Mouse (Mus musculus) heart, embryonic 10.5 days (tissue): ENCODE data around the gene Sh3gl3. TPM values are rescaled to one million over a fixed set of nuclear protein-coding genes. Genes with fewer than 3 reads are reported as not detected.

Experiments
- DNase-seq: peaks from one replicate; pipeline ENCODE4 v3.0.0-alpha.2; 2017; ENCODE audit warnings: low spot score
- H3K27ac ChIP-seq: fragments of 300-500 bp; sonication (generic); 2 replicates; pipeline ENCODE4 v1.5.1; 2016; ENCODE audit warnings: mild to moderate bottlenecking
- H3K27me3 ChIP-seq: fragments of 300-500 bp; sonication (generic); 2 replicates; pipeline ENCODE4 v1.6.1; 2016; ENCODE audit warnings: mild to moderate bottlenecking; ENCODE audit not compliant: poor library complexity, insufficient read depth, severe bottlenecking
- H3K36me3 ChIP-seq: fragments of 300-500 bp; sonication (generic); 2 replicates; pipeline ENCODE4 v1.6.1; 2016; ENCODE audit warnings: mild to moderate bottlenecking, moderate library complexity
- H3K4me1 ChIP-seq: fragments of 300-500 bp; sonication (generic); 2 replicates; pipeline ENCODE4 v1.6.1; 2016; ENCODE audit warnings: mild to moderate bottlenecking
- H3K4me3 ChIP-seq: fragments of 300-500 bp; sonication (generic); 2 replicates; pipeline ENCODE4 v1.5.1; 2016; ENCODE audit warnings: mild to moderate bottlenecking, moderate library complexity
- H3K9me3 ChIP-seq: fragments of 300-500 bp; sonication (generic); 2 replicates; pipeline ENCODE4 v1.6.1; 2016; ENCODE audit warnings: mild to moderate bottlenecking, moderate library complexity
- WGBS: fragments of 180-500 bp; shearing (Covaris S2); methylation state at CpG from one replicate; pipeline ENCODE4 v1.1.7; 2016; 5-methylcytosine and 5-hydroxymethylcytosine counted together
- polyA plus RNA-seq: library from polyadenylated mRNA; unstranded; fragments of >200 nt; fragmentation: Nextera tagmentation; extraction: Ambion mirVana; gene quantifications from 2 replicates; pipeline ENCODE4 v1.2.1, GENCODE M21; 2016

The Sh3gl3 gene
- polyA plus RNA-seq = 4.0 and 8.5 TPM in 2 replicates

GRCm38 (mm10) chr7:82173540-82173939, at the start of gene Sh3gl3:
Sh3gl3 (plus strand) TSS chr7:82173840.
- Histone ChIP-seq H3K36me3 (no peaks in the 10 kb centered on the region), H3K4me3 (peak within 1 kb of the TSS; percentile 68), H3K9me3 (no peaks in the 10 kb centered on the region), H3K27ac (peak within 1 kb of the TSS; percentile 77; the same call in 1 of the 2 replicates), H3K4me1 (peaks cover 9% of the 10 kb centered on the region), H3K27me3 (peaks cover 31% of the 10 kb centered on the region)
- 72% methylated on average over 3 of the region's 3 CpGs for WGBS
- no peak for DNase-seq

- Histone ChIP-seq H3K4me1 (no peaks in the 10 kb centered on the region), H3K27ac (no peak overlapping the region), H3K27me3 (no peaks in the 10 kb centered on the region), H3K4me3 (no peak overlapping the region), H3K36me3 (no peaks in the 10 kb centered on the region), H3K9me3 (no peaks in the 10 kb centered on the region)
- WGBS = 40% methylated on average over 1 of the region's 1 CpGs
- no peak for DNase-seq
Measured at GRCm38 (mm10) chr7:82138196-82138595, 35.4 kb upstream of the Sh3gl3 start.

GRCm38 (mm10) chr7:82147151-82147550, 26.5 kb upstream of the Sh3gl3 start:
- Histone ChIP-seq H3K9me3 (no peaks in the 10 kb centered on the region), H3K27ac (no peak overlapping the region), H3K36me3 (no peaks in the 10 kb centered on the region), H3K4me3 (no peak overlapping the region), H3K4me1 (no peaks in the 10 kb centered on the region), H3K27me3 (no peaks in the 10 kb centered on the region)
- WGBS = 89% methylated on average over 5 of the region's 5 CpGs
- peak; percentile 74 for DNase-seq

GRCm38 (mm10) chr7:82164681-82165080, 9.0 kb upstream of the Sh3gl3 start:
- Histone ChIP-seq H3K27me3 (no peaks in the 10 kb centered on the region), H3K4me1 (no peaks in the 10 kb centered on the region), H3K9me3 (peaks cover 2% of the 10 kb centered on the region; the same call in 1 of the 2 replicates), H3K27ac (no peak overlapping the region), H3K4me3 (no peak overlapping the region), H3K36me3 (no peaks in the 10 kb centered on the region)
- peak; percentile 66 for DNase-seq
- WGBS = 89% methylated on average over 14 of the region's 14 CpGs

- WGBS = 1% methylated on average over 72 of the region's 72 CpGs
- Histone ChIP-seq H3K36me3 (no peaks in the 10 kb centered on the region), H3K4me3 (peak overlapping the region; percentile 68), H3K27me3 (peaks cover 31% of the 10 kb centered on the region), H3K4me1 (peaks cover 9% of the 10 kb centered on the region), H3K9me3 (no peaks in the 10 kb centered on the region), H3K27ac (peak overlapping the region; percentile 77; the same call in 1 of the 2 replicates)
- DNase-seq = peak; percentile 90
Measured at GRCm38 (mm10) chr7:82174571-82175326, 1.1 kb downstream of the Sh3gl3 start.

GRCm38 (mm10) chr7:82175327-82175721, 1.7 kb downstream of the Sh3gl3 start:
- Histone ChIP-seq H3K9me3 (no peaks in the 10 kb centered on the region), H3K4me3 (peak overlapping the region; percentile 68), H3K27ac (no peak overlapping the region), H3K4me1 (peaks cover 9% of the 10 kb centered on the region), H3K27me3 (peaks cover 31% of the 10 kb centered on the region), H3K36me3 (no peaks in the 10 kb centered on the region)
- no peak for DNase-seq
- 1% methylated on average over 16 of the region's 16 CpGs for WGBS

- Histone ChIP-seq H3K9me3 (no peaks in the 10 kb centered on the region), H3K27me3 (peaks cover 31% of the 10 kb centered on the region), H3K4me1 (peaks cover 9% of the 10 kb centered on the region), H3K4me3 (no peak overlapping the region), H3K27ac (no peak overlapping the region), H3K36me3 (no peaks in the 10 kb centered on the region)
- DNase-seq = no peak
- WGBS = 47% methylated on average over 3 of the region's 3 CpGs
Measured at GRCm38 (mm10) chr7:82176192-82176591, 2.6 kb downstream of the Sh3gl3 start.

GRCm38 (mm10) chr7:82177336-82177735, 3.7 kb downstream of the Sh3gl3 start:
- Histone ChIP-seq H3K36me3 (no peaks in the 10 kb centered on the region), H3K4me1 (peaks cover 9% of the 10 kb centered on the region), H3K4me3 (no peak overlapping the region), H3K27ac (no peak overlapping the region), H3K9me3 (no peaks in the 10 kb centered on the region), H3K27me3 (peaks cover 31% of the 10 kb centered on the region)
- WGBS = 75% methylated on average over 5 of the region's 5 CpGs
- no peak for DNase-seq

GRCm38 (mm10) chr7:82180919-82181318, 7.3 kb downstream of the Sh3gl3 start:
- WGBS = 81% methylated on average over 5 of the region's 5 CpGs
- Histone ChIP-seq H3K9me3 (no peaks in the 10 kb centered on the region), H3K4me1 (0 out of 2 replicates have a peak, but pooled peaks cover 2% of the 10 kb centered on the region), H3K4me3 (no peak overlapping the region), H3K36me3 (no peaks in the 10 kb centered on the region), H3K27me3 (peaks cover 12% of the 10 kb centered on the region; the same call in 1 of the 2 replicates), H3K27ac (no peak overlapping the region)
- no peak for DNase-seq

- 26% methylated on average over 2 of the region's 2 CpGs for WGBS
- Histone ChIP-seq H3K27ac (no peak overlapping the region), H3K9me3 (no peaks in the 10 kb centered on the region)
Measured at GRCm38 (mm10) chr7:82182781-82183180, 9.1 kb downstream of the Sh3gl3 start.

GRCm38 (mm10) chr7:82191604-82192003, 18.0 kb downstream of the Sh3gl3 start:
- DNase-seq = no peak
- Histone ChIP-seq H3K4me1 (0 out of 2 replicates have a peak, but pooled peaks cover 3% of the 10 kb centered on the region), H3K36me3 (no peaks in the 10 kb centered on the region), H3K27me3 (no peaks in the 10 kb centered on the region), H3K4me3 (no peak overlapping the region), H3K27ac (no peak overlapping the region), H3K9me3 (no peaks in the 10 kb centered on the region)
- 86% methylated on average over 11 of the region's 11 CpGs for WGBS

More at GRCm38 (mm10) chr7:82182781-82183180, 9.1 kb downstream of the Sh3gl3 start:
- 0 out of 2 replicates have a peak, but pooled peaks cover 2% of the 10 kb centered on the region for H3K4me1 ChIP-seq
- no peaks in the 10 kb centered on the region for H3K36me3 ChIP-seq
- DNase-seq = no peak
- H3K27me3 ChIP-seq = no peaks in the 10 kb centered on the region
- H3K4me3 ChIP-seq = no peak overlapping the region

- Histone ChIP-seq H3K36me3 (no peaks in the 10 kb centered on the region), H3K4me1 (0 out of 2 replicates have a peak, but pooled peaks cover 3% of the 10 kb centered on the region), H3K27ac (no peak overlapping the region), H3K27me3 (no peaks in the 10 kb centered on the region), H3K4me3 (no peak overlapping the region), H3K9me3 (no peaks in the 10 kb centered on the region)
- DNase-seq = no peak
- WGBS = 76% methylated on average over 4 of the region's 4 CpGs
Measured at GRCm38 (mm10) chr7:82192512-82192911, 18.9 kb downstream of the Sh3gl3 start.

GRCm38 (mm10) chr7:82203111-82203510, 29.5 kb downstream of the Sh3gl3 start:
- H3K36me3 ChIP-seq = no peaks in the 10 kb centered on the region
- no peak overlapping the region for H3K4me3 ChIP-seq
- WGBS = 81% methylated on average over 7 of the region's 7 CpGs
- no peak overlapping the region for H3K27ac ChIP-seq
- no peak for DNase-seq
- H3K9me3 ChIP-seq = no peaks in the 10 kb centered on the region
- H3K27me3 ChIP-seq = no peaks in the 10 kb centered on the region
- H3K4me1 ChIP-seq = peaks cover 11% of the 10 kb centered on the region
